Mouse (Mus musculus) olfactory bulb, adult 2 months (tissue): ENCODE measurements around the gene Opa3.

Experiments
- CTCF ChIP-seq: fragments of 200-500 bp; IDR thresholded peaks from 2 replicates; pipeline ENCODE4 v1.5.1; 2012; ENCODE audit warnings: low read depth, mild to moderate bottlenecking, low read length, moderate library complexity; ENCODE audit not compliant: insufficient read depth
- POLR2A ChIP-seq: fragments of 200-500 bp; IDR thresholded peaks from 2 replicates; pipeline ENCODE4 v1.6.1; 2012; ENCODE audit warnings: mild to moderate bottlenecking, low read depth, low read length, moderate library complexity; ENCODE audit not compliant: insufficient read depth

DNA sequence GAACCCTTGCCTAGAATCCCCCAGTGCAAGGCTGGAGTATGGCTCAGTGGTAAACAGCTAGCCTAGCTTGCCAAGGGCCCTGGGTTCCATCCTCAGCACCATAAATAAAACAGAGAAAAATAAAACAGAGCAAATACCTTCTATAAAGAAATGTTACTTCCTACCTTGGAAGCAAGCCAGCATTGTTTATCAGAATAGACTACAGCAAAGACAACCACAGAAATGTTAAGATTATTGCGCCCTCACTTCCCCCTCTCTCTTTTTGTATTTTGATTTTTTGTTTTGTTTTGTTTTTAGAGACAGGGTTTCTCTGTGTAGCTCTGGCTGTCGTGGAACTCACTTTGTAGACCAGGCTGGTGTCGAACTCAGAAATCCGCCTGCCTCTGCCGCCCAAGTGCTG is 69.7 kb downstream of the Opa3 start:
- TF ChIP-seq CTCF (no peak), POLR2A (no peak)
